Mouse (Mus musculus) thymus, postnatal 10 days (tissue): ENCODE results near the gene Selenoh.

Experiments
- DNase-seq, 2 experiments: peaks; one replicate each; pipeline ENCODE4 v3.0.0; 2021; ENCODE audit warnings: low spot score in 2 of 2

The Selenoh gene

DNA sequence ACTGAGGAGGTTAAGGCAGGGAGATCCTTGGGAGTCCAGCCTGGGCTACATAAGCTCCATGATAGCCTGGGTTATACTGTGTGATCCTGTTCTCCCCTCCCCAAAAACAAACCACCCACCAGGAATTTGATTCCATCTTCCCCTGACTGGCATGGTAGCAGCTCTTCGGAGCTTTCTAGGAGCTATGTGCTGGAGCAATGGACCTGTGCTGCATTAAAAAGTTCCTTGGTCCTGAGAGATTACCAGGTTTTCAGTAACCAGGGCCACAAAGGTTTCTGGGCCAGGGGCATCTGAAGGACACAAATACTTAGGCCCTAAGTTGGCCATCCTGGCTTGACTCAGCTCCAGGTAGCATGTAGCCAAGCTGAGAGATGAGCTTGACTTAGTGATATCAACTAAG, 38.6 kb downstream of the Selenoh start:
- no peak for DNase-seq

DNA sequence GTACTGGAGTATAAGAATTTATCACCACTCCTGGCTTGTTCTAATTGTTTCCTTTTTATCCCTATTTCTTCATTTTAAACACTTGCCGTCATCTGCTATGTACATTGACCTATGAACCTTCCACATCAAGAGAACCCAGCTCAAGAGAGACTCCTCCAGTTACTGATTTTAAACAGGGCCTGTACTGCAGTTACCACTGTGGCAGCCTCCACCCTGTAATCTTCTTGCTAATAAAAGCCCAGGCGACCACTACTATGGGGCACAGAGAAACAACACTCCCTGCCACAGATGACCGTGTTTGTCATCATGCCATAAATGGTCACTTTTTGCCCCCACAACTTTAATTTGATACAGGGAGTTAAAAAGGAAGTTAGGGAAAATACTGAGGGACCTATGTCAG, 43.5 kb downstream of the Selenoh start:
- DNase-seq = no peak

DNA sequence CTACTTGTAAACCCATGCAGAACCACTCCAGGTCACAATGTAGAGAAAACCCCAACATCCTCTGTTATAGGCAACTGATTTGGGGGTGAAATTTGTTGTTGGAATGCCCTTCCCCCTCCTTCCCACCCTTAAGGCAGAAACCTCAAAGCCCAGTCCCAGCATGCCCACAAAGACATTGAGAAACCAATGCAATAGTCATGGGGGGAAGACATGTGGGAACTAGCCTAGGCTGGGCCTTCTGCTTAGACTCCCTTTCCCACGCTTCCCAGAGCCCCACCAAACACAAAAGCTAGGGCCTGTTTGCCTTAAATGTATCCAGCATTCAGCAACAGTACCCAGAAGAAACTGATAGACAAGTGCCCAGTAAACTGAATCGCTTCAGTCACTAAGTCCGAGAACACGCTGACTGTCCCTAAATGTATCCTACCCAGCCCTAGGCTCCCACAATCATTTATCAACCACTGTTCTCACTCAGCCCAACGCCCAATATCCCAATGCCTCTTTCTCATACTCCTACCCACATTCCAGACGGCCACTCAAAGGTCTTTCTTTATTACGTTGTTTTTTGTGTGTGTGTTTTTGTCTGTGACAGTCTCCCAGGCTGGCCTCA, 44.1 kb downstream of the Selenoh start:
- DNase-seq = no peak

DNA sequence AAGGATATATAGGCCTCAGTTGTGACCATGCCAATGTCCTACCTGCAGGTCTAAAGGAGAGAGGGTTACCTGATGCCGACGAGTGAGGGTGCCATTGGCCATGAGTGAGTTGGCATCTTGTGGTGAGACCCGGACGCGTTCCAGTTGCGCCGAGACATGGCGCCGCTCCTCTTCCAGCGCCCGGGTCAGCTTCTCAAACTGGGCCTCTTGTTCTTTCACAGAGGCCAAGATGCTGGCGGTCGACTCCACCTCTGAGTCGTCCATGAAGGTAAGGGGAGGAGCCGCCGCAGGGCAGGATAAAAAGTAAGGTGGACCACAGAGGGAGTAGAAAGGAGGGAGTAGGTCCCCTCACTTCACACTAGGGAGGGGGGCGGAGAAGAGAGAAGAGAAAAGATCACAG, 46.4 kb downstream of the Selenoh start:
- no peak for DNase-seq

DNA sequence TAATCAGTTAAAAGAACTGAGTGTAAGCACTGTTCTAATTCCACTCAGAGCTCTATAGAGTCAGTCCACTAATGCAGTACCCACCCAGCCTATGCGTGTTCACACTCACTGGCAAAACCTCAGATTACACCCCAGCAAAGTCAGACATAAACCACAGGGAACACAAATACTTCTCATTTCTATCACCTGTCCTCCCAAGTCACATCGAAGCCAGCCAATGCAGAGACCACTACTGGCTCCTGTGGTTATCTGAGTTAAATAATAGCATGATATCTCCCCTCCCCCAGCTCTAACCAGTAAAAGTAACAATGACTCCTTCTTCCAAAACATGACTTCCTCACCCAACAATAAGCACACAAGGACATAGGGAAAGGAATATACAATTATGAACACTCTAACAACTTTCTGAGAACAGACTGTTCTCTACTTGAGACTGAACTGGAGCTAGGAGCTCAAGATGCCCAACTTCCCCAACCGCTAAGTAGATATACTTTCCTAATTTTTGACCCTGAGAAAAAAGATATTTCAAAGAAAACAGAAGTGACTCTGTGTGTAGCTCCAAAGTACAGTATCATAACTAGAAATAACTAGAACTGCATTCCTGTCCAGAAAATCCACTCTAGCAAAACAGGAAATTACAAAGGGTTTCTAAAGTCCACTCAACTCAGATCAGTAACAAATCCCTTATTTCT, 47.0 kb downstream of the Selenoh start:
- DNase-seq = no peak

DNA sequence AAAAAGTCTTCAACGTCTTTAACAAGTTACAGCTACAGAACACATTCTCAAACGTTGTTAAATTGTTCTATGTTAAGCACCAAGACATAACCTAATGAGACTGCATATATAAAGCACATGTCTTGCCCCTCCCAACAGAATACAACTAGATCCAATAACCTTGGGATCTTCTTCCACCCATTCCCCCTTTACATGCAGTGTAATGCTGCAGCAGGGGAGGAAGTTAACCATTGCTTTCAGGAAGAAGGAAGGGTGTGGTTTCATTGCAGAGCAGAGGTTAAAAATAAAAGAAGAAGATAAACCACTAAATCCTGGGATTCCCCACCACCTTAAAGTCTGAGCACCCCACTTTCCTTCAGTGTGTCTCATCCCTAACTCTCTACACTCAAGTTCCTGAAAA, 47.9 kb downstream of the Selenoh start:
- no peak for DNase-seq

DNA sequence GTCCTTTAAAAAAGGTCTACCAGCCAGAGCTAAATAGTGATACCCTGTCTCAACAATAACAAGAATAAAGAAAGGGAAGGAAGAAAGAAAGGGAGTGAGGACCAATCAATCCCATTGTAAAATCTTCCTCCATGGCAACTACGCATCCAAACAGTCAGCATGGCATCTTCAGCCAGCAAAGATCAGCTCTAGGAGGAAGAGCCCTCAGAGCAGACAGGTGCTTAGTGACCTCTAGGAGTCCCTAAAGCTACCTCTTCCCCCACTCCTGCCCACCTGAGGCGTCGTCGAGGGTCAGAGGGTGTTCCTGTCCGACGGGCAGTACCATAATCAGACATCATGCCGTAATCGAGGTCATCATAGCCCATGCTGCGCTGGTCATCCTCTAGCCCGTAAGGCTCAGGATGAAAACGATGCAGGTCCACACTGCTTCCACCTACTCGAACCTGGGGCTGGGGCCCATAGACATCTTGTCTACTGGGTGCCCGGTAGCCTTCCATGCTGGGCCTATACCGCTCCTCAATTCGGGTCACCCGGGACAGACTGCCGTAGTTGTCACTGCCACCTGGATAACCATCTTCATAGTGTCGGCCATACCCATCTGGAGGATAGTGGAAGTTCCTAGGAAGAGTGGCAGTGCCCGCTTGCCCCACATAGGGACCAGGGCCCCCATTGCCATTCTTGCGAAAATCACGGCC, 50.8 kb downstream of the Selenoh start:
- no peak for DNase-seq
